Mouse (Mus musculus) ovary, postnatal 14 days (tissue): ENCODE measurements around the gene Ddah2.
"Not testable (repeated sequence)": the region's sequence is repeated elsewhere in the genome, so short reads cannot be mapped to it uniquely, and the experiment has no call there.

Experiments used
- DNase-seq: peaks from one replicate; pipeline ENCODE4 v3.0.0; 2022; ENCODE audit warnings: low spot score

Gene Ddah2

GRCm38 (mm10) chr17:35027277-35028068 lies 31.4 kb upstream of the Ddah2 start, which contains the start of gene Sapcd1:
Sapcd1 (minus strand) TSS chr17:35028016.
- DNase-seq = no peak

DNA sequence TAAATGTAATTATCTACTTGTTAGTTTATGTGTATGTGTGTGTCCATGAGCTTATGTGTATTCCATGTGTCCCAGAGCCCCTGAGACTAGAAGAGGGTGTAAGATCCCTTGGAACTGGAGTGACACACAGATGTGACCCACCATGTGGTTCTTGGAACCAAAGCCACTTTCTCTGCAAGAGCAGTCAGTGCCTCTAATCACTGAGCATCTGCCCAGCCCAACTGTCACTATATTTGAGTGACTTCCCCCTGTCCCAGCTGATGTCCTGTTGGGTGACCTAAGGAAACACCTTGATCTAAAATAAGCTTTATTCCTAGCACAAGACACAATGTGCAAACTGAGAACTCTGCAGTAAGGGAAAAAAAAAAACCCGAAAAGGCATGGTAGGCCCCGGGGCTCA lies 30.5 kb upstream of the Ddah2 start:
- no peak for DNase-seq

- no peak for DNase-seq
Measured at GRCm38 (mm10) chr17:35029691-35030532, 28.9 kb upstream of the Ddah2 start.

GRCm38 (mm10) chr17:35031272-35031671 lies 27.6 kb upstream of the Ddah2 start:
- no peak for DNase-seq

DNA sequence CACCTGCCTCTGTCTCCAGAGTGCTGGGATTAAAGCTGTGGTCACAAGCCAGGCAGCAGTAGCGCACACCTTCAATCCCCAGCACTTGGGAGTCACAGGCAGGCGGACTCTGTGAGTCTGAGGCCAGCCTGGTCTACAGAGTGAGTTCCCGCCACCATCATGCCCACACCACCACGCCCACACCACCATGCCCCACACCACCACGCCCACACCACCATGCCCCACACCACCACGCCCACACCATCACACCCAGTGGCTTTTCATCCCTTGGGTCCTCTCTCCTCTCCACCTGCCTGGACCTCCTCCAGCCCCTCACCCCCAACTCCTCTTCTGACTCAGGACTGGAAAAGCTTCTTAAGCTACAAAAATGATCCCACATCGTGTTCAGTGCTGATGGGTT lies 27.0 kb upstream of the Ddah2 start:
- DNase-seq = no peak

GRCm38 (mm10) chr17:35032323-35032870 lies 26.4 kb upstream of the Ddah2 start:
- DNase-seq = no peak

GRCm38 (mm10) chr17:35033703-35034102 lies 25.1 kb upstream of the Ddah2 start:
- DNase-seq = not testable (repeated sequence)

- no peak for DNase-seq
Measured at GRCm38 (mm10) chr17:35034896-35035295, 23.9 kb upstream of the Ddah2 start.

GRCm38 (mm10) chr17:35039121-35039873 lies 19.5 kb upstream of the Ddah2 start:
- DNase-seq = no peak

- no peak for DNase-seq
Measured at GRCm38 (mm10) chr17:35043794-35044193, 15.0 kb upstream of the Ddah2 start.

DNA sequence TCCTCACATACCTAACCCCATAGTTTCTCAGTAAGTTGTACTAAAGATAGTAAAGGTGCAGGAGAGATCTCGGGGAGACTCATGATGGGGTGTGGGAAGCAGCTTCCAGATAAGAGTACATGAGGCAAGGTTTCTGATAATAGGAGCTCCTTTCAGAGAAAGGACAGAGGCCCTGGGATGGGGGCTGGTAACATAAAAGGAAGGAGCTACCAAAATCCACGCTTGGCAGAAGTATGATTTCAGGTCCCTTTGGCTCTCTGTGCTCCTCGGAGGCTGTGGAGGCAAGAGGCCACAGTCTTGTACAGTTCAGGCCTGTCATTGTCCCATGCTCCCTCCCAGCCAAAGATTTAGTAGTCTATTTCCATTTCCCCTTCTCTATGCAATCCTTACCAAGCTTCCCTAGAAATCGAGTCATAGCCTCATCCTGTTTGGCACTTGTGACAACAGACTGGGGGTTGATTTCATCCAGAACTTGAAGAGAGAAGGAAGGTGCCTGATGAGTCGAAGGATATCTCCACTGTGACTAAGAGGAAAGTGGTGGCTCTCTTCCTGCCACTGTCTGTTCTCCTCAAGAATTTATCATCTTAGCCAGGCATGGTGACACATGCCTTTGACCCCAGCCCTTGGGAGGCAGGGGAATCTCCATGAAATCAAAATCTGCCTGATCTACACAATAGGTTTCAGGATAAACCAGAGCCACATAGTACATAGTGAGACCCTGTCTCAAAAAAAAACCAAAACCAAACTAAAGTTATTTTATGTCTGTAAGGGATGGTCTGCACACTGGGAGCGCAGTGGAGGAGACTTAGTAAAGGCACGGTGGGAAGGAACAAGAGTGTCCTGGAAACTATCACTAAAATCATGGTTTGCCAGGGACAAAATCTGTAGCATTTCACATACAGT lies 13.7 kb upstream of the Ddah2 start:
- DNase-seq = no peak

- no peak for DNase-seq
Measured at GRCm38 (mm10) chr17:35045807-35046680, 12.8 kb upstream of the Ddah2 start.

- peak; percentile 96 for DNase-seq
Measured at GRCm38 (mm10) chr17:35046681-35047455, 12.0 kb upstream of the Ddah2 start, which contains the start of gene Msh5. Msh5 (minus strand) TSS chr17:35046745.

- DNase-seq = no peak
Measured at GRCm38 (mm10) chr17:35047688-35048087, 11.1 kb upstream of the Ddah2 start.

- DNase-seq = no peak
Measured at GRCm38 (mm10) chr17:35048149-35048931, 10.5 kb upstream of the Ddah2 start.

GRCm38 (mm10) chr17:35048932-35049440 lies 9.8 kb upstream of the Ddah2 start:
- no peak for DNase-seq

DNA sequence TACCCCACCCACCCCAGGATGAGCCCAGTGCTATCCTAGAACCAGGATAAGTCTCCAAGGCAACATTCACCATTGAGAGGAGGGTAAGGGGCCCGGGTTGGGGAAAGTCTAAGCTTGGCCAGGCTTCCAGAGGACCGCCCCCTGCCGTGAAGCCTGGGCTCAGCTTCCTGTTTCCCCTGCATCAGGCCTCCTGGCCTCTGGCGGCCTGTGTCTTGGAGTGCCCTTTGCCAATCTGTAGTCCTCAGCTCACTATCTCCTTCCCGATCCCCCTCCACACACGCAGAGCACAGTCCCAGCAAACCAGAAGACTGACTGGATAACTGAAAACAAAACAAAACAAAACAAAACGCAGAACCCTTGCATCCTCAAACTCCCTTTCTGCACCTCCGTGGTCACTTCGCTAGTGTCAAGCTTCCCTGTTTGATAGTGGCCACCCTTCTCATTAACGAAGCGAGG lies 9.2 kb upstream of the Ddah2 start, which contains the start of gene Clic1:
TSS of gene Clic1 (plus strand) at position 406 of the 456 bp plus-strand sequence.
- DNase-seq = peak; percentile 51
